Mouse (Mus musculus): ENCODE data around the gene Pak3.
"Not testable (repeated sequence)": the region's sequence is repeated elsewhere in the genome, so short reads cannot be mapped to it uniquely, and the experiment has no call there.

The Pak3 gene

GRCm38 (mm10) chrX:143518168-143518901 lies at the start of gene Pak3:
Pak3 (plus strand) TSS chrX:143518591.
- no peak for DNase-seq (ENCODE audit: low spot score in 2 of 2)

GRCm38 (mm10) chrX:143482866-143483265 lies 35.5 kb upstream of the Pak3 start:
- DNase-seq (ENCODE audit: low spot score in 2 of 2) = peak; percentile 96 to 100

GRCm38 (mm10) chrX:143501053-143501695 lies 17.2 kb upstream of the Pak3 start:
- DNase-seq (ENCODE audit: low spot score in 2 of 2) = no peak

- DNase-seq (ENCODE audit: low spot score in 2 of 2) = no peak
Measured at GRCm38 (mm10) chrX:143501776-143502365, 16.5 kb upstream of the Pak3 start.

GRCm38 (mm10) chrX:143518917-143519316 lies 526 bp downstream of the Pak3 start:
- no peak for DNase-seq (ENCODE audit: low spot score in 2 of 2)

- not testable (repeated sequence) for DNase-seq (ENCODE audit: low spot score in 2 of 2)
Measured at GRCm38 (mm10) chrX:143519454-143519853, 1.1 kb downstream of the Pak3 start.

GRCm38 (mm10) chrX:143520195-143520594 lies 1.8 kb downstream of the Pak3 start:
- DNase-seq (ENCODE audit: low spot score in 2 of 2) = no peak

- DNase-seq (ENCODE audit: low spot score in 2 of 2) = no peak
Measured at GRCm38 (mm10) chrX:143532331-143532730, 13.9 kb downstream of the Pak3 start.

GRCm38 (mm10) chrX:143533574-143533973 lies 15.2 kb downstream of the Pak3 start:
- no peak for DNase-seq (ENCODE audit: low spot score in 2 of 2)

- no peak for DNase-seq (ENCODE audit: low spot score in 2 of 2)
Measured at GRCm38 (mm10) chrX:143542756-143543155, 24.4 kb downstream of the Pak3 start.

- no peak for DNase-seq (ENCODE audit: low spot score in 2 of 2)
Measured at GRCm38 (mm10) chrX:143543186-143543793, 24.9 kb downstream of the Pak3 start.

GRCm38 (mm10) chrX:143573691-143574090 lies 55.3 kb downstream of the Pak3 start:
- DNase-seq (ENCODE audit: low spot score in 2 of 2) = no peak

GRCm38 (mm10) chrX:143579925-143580324 lies 61.5 kb downstream of the Pak3 start:
- DNase-seq (ENCODE audit: low spot score in 2 of 2) = no peak

- DNase-seq (ENCODE audit: low spot score in 2 of 2) = no peak
Measured at GRCm38 (mm10) chrX:143580458-143580959, 62.1 kb downstream of the Pak3 start.

GRCm38 (mm10) chrX:143606877-143607449 lies 88.6 kb downstream of the Pak3 start:
- no peak for DNase-seq (ENCODE audit: low spot score in 2 of 2)

- no peak for DNase-seq (ENCODE audit: low spot score in 2 of 2)
Measured at GRCm38 (mm10) chrX:143618734-143619133, 100.3 kb downstream of the Pak3 start.

GRCm38 (mm10) chrX:143627767-143628166 lies 109.4 kb downstream of the Pak3 start:
- no peak for DNase-seq (ENCODE audit: low spot score in 2 of 2)

GRCm38 (mm10) chrX:143643936-143644335 lies 125.5 kb downstream of the Pak3 start:
- DNase-seq (ENCODE audit: low spot score in 2 of 2) = no peak

- DNase-seq (ENCODE audit: low spot score in 2 of 2) = no peak
Measured at GRCm38 (mm10) chrX:143644807-143645206, 126.4 kb downstream of the Pak3 start.

GRCm38 (mm10) chrX:143654308-143655176 lies 136.2 kb downstream of the Pak3 start:
- no peak for DNase-seq (ENCODE audit: low spot score in 2 of 2)

- no peak for DNase-seq (ENCODE audit: low spot score in 2 of 2)
Measured at GRCm38 (mm10) chrX:143655177-143655492, 136.7 kb downstream of the Pak3 start.
